Mouse (Mus musculus) hindbrain, embryonic 14.5 days (tissue): ENCODE measurements around the gene Stat5a. TPM values are rescaled to one million over a fixed set of nuclear protein-coding genes. Genes with fewer than 3 reads are reported as not detected.

ENCODE experiments used
- ATAC-seq: fragments of 200-750 bp; cut with Nextera tagmentation; 2 replicates; pipeline ENCODE4 v1.8.0; 2017; ENCODE audit warnings: moderate number of reproducible peaks, mild to moderate bottlenecking, moderate TSS enrichment, moderate library complexity; ENCODE audit not compliant: low FRiP score
- DNase-seq: peaks from one replicate; pipeline ENCODE4 v3.0.0-alpha.2; 2015; ENCODE audit warnings: low spot score
- H3K27ac ChIP-seq: fragments of 300-500 bp; sonication (generic); 2 replicates; pipeline ENCODE4 v1.5.1; 2014; ENCODE audit warnings: mild to moderate bottlenecking, moderate library complexity
- H3K27me3 ChIP-seq: fragments of 300-500 bp; sonication (generic); 2 replicates; pipeline ENCODE4 v1.6.1; 2014; ENCODE audit warnings: mild to moderate bottlenecking, low read length, mixed read lengths; ENCODE audit not compliant: control insufficient read depth, insufficient read depth
- H3K36me3 ChIP-seq: fragments of 300-500 bp; sonication (generic); replicated peaks from 2 replicates; pipeline ENCODE4 v1.6.1; 2014; ENCODE audit not compliant: control insufficient read depth, insufficient read depth
- H3K4me1 ChIP-seq: fragments of 300-500 bp; sonication (generic); replicated peaks from 2 replicates; pipeline ENCODE4 v1.6.1; 2014; ENCODE audit warnings: antibody characterized with exemption, low read length, mixed read lengths; ENCODE audit not compliant: control insufficient read depth, insufficient read depth
- H3K4me2 ChIP-seq: fragments of 300-500 bp; sonication (generic); replicated peaks from 2 replicates; pipeline ENCODE4 v1.6.1; 2014; ENCODE audit warnings: mild to moderate bottlenecking, moderate library complexity
- H3K4me3 ChIP-seq: fragments of 300-500 bp; sonication (generic); replicated peaks from 2 replicates; pipeline ENCODE4 v1.5.1; 2014; ENCODE audit warnings: mild to moderate bottlenecking, low read length
- H3K9ac ChIP-seq: fragments of 300-500 bp; sonication (generic); 2 replicates; pipeline ENCODE4 v1.6.1; 2014
- H3K9me3 ChIP-seq: fragments of 300-500 bp; sonication (generic); 2 replicates; pipeline ENCODE4 v1.6.1; 2016; ENCODE audit warnings: low read length; ENCODE audit not compliant: control insufficient read depth
- WGBS: fragments of 180-500 bp; shearing (Covaris S2); extraction: QIAGEN DNeasy Blood & Tissue Kit; methylation state at CpG from one replicate; pipeline ENCODE4 v1.1.7; 2014; 5-methylcytosine and 5-hydroxymethylcytosine counted together
- polyA plus RNA-seq: library from polyadenylated mRNA; unstranded; fragments of >200 nt; fragmentation: Nextera tagmentation; extraction: Ambion mirVana; gene quantifications from 2 replicates; pipeline ENCODE4 v1.2.1, GENCODE M21; 2014

Stat5a gene
- polyA plus RNA-seq, 1 experiment from 2014 or later, result 1.4 TPM

- 92% methylated on average over 16 of the region's 16 CpGs for WGBS
- H3K9me3 ChIP-seq, result no peaks in the 10 kb centered on the region
These were observed 39.5 kb upstream of the Stat5a start for GRCm38 (mm10) chr11:100819626-100820025.

GRCm38 (mm10) chr11:100820047-100820446 lies 39.1 kb upstream of the Stat5a start:
- 89% methylated on average over 8 of the region's 8 CpGs for WGBS
- ATAC-seq (no peak), DNase-seq (no peak)
- Histone ChIP-seq H3K4me3 (no peak overlapping the region), H3K9me3 (no peaks in the 10 kb centered on the region), H3K4me2 (no peak overlapping the region), H3K27ac (no peak overlapping the region), H3K4me1 (peaks cover 10% of the 10 kb centered on the region; the same call in 1 of the 2 replicates), H3K36me3 (no peaks in the 10 kb centered on the region), H3K27me3 (no peaks in the 10 kb centered on the region), H3K9ac (no peak overlapping the region)

More at GRCm38 (mm10) chr11:100819626-100820025, 39.5 kb upstream of the Stat5a start:
- no peak overlapping the region for H3K27ac ChIP-seq
- ATAC-seq (no peak), DNase-seq (no peak)
- H3K4me1 ChIP-seq, result peaks cover 10% of the 10 kb centered on the region; the same call in 1 of the 2 replicates
- H3K9ac ChIP-seq, result no peak overlapping the region
- no peaks in the 10 kb centered on the region for H3K27me3 ChIP-seq
- H3K4me3 ChIP-seq, result no peak overlapping the region
- no peaks in the 10 kb centered on the region for H3K36me3 ChIP-seq
- no peak overlapping the region for H3K4me2 ChIP-seq

- ATAC-seq, result no peak
These were observed 37.4 kb upstream of the Stat5a start for GRCm38 (mm10) chr11:100821605-100822220.

GRCm38 (mm10) chr11:100822365-100822764 lies 36.8 kb upstream of the Stat5a start:
- WGBS, result 76% methylated on average over 12 of the region's 12 CpGs
- no peak overlapping the region for H3K9ac ChIP-seq
- H3K27ac ChIP-seq, result no peak overlapping the region
- no peak for DNase-seq
- H3K4me3 ChIP-seq, result no peak overlapping the region
- H3K36me3 ChIP-seq, result no peaks in the 10 kb centered on the region
- no peaks in the 10 kb centered on the region for H3K9me3 ChIP-seq
- H3K4me2 ChIP-seq, result no peak overlapping the region
- H3K27me3 ChIP-seq, result no peaks in the 10 kb centered on the region
- H3K4me1 ChIP-seq, result 0 out of 2 replicates have a peak, but pooled peaks cover 8% of the 10 kb centered on the region
- no peak for ATAC-seq

More at GRCm38 (mm10) chr11:100821605-100822220, 37.4 kb upstream of the Stat5a start:
- no peak overlapping the region for H3K4me3 ChIP-seq
- 88% methylated on average over 13 of the region's 13 CpGs for WGBS
- H3K27me3 ChIP-seq, result no peaks in the 10 kb centered on the region
- H3K4me1 ChIP-seq, result peaks cover 13% of the 10 kb centered on the region; the same call in 1 of the 2 replicates
- H3K27ac ChIP-seq, result no peak overlapping the region
- H3K9me3 ChIP-seq, result no peaks in the 10 kb centered on the region
- H3K9ac ChIP-seq, result no peak overlapping the region
- H3K36me3 ChIP-seq, result no peaks in the 10 kb centered on the region
- no peak overlapping the region for H3K4me2 ChIP-seq
- DNase-seq, result no peak

GRCm38 (mm10) chr11:100823543-100824313 lies 35.4 kb upstream of the Stat5a start:
- ATAC-seq, result no peak
- Histone ChIP-seq H3K27me3 (no peaks in the 10 kb centered on the region), H3K4me2 (no peak overlapping the region), H3K4me3 (no peak overlapping the region), H3K9me3 (no peaks in the 10 kb centered on the region), H3K4me1 (peaks cover 11% of the 10 kb centered on the region; the same call in 1 of the 2 replicates), H3K9ac (no peak overlapping the region), H3K27ac (no peak overlapping the region), H3K36me3 (no peaks in the 10 kb centered on the region)
- WGBS, result 76% methylated on average over 8 of the region's 8 CpGs
- DNase-seq, result no peak

- H3K36me3 ChIP-seq, result no peaks in the 10 kb centered on the region
- H3K27ac ChIP-seq, result no peak overlapping the region
- no peak for DNase-seq
- ATAC-seq, result no peak
- no peak overlapping the region for H3K4me2 ChIP-seq
- no peak overlapping the region for H3K4me3 ChIP-seq
- H3K4me1 ChIP-seq, result peaks cover 12% of the 10 kb centered on the region; the same call in 1 of the 2 replicates
- 91% methylated on average over 7 of the region's 7 CpGs for WGBS
- H3K27me3 ChIP-seq, result no peaks in the 10 kb centered on the region
- no peaks in the 10 kb centered on the region for H3K9me3 ChIP-seq
- H3K9ac ChIP-seq, result no peak overlapping the region
These were observed 34.7 kb upstream of the Stat5a start for GRCm38 (mm10) chr11:100824496-100824895.

- 81% methylated on average over 9 of the region's 9 CpGs for WGBS
These were observed 33.7 kb upstream of the Stat5a start for GRCm38 (mm10) chr11:100825451-100825850.

GRCm38 (mm10) chr11:100826161-100826866 lies 32.8 kb upstream of the Stat5a start:
- Histone ChIP-seq H3K4me3 (no peak overlapping the region), H3K9me3 (no peaks in the 10 kb centered on the region), H3K36me3 (no peaks in the 10 kb centered on the region), H3K4me1 (peaks cover 12% of the 10 kb centered on the region; the same call in 1 of the 2 replicates), H3K27ac (no peak overlapping the region), H3K4me2 (no peak overlapping the region), H3K9ac (no peak overlapping the region), H3K27me3 (no peaks in the 10 kb centered on the region)
- WGBS, result 82% methylated on average over 13 of the region's 13 CpGs
- no peak for ATAC-seq
- DNase-seq, result no peak

More at GRCm38 (mm10) chr11:100825451-100825850, 33.7 kb upstream of the Stat5a start:
- Histone ChIP-seq H3K9me3 (no peaks in the 10 kb centered on the region), H3K4me2 (no peak overlapping the region), H3K4me3 (no peak overlapping the region), H3K4me1 (peaks cover 12% of the 10 kb centered on the region; the same call in 1 of the 2 replicates), H3K27me3 (no peaks in the 10 kb centered on the region), H3K36me3 (no peaks in the 10 kb centered on the region), H3K9ac (no peak overlapping the region), H3K27ac (no peak overlapping the region)
- ATAC-seq (no peak), DNase-seq (no peak)

- H3K4me2 ChIP-seq, result no peak overlapping the region
- no peak overlapping the region for H3K9ac ChIP-seq
- H3K4me1 ChIP-seq, result peaks cover 12% of the 10 kb centered on the region; the same call in 1 of the 2 replicates
- no peaks in the 10 kb centered on the region for H3K27me3 ChIP-seq
- no peak for DNase-seq
- no peaks in the 10 kb centered on the region for H3K9me3 ChIP-seq
- no peaks in the 10 kb centered on the region for H3K36me3 ChIP-seq
- H3K4me3 ChIP-seq, result no peak overlapping the region
- 53% methylated on average over 10 of the region's 10 CpGs for WGBS
- no peak for ATAC-seq
- H3K27ac ChIP-seq, result peak overlapping the region; percentile 18; the same call in 1 of the 2 replicates
These were observed 30.4 kb upstream of the Stat5a start for GRCm38 (mm10) chr11:100828676-100829151.
